Mouse (Mus musculus) urinary bladder, postnatal 36 days (tissue): Measurements from ENCODE around the gene Pask.

Experiments
- DNase-seq, 2 experiments: peaks; one replicate each; pipeline ENCODE4 v3.0.0; 2022; ENCODE audit warnings: low spot score in 2 of 2, mixed read lengths in 1 of 2

Gene Pask

DNA sequence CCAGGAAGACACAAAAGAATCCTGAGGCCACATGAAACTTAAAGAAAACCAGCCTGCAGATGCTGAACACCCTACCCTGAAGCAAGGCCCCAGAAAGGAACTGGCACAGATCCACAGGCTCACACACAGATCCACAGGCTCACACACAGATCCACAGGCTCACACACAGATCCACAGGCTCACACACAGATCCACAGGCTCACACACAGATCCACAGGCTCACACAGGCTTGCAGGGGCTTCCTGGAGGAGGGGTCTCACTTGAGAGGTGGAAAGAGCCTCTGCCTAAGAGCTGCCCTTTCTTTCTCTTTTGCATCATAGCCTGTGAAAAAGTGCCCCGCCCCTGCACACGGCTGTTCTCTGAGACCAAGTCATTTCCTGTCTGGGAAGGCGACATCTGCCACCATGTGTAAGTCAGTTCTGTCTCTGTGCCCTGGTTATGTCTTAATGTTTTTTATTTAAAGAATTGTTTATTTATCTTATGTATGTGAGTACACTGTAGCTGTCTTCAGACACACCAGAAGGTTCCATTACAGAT, 53.5 kb downstream of the Pask start:
- DNase-seq = no peak

DNA sequence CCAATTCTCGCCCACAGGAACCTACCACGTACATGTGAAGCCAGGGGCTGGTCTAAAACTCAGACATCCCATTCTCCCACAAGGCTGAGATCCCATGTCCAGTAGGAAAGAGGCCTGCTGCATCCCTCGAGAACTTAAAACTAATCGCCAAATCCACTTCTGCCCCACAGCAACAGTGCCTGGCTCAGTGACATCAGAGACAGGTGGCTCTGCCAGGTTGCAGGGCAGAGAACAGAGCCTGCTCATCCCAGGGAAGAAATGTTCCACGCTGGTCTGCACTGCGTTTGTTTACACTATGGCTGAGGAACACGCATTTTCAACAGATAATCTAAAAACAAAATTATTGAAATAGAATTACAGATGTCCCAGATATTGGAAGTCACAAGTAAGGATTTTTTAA, 66.2 kb downstream of the Pask start:
- no peak for DNase-seq

DNA sequence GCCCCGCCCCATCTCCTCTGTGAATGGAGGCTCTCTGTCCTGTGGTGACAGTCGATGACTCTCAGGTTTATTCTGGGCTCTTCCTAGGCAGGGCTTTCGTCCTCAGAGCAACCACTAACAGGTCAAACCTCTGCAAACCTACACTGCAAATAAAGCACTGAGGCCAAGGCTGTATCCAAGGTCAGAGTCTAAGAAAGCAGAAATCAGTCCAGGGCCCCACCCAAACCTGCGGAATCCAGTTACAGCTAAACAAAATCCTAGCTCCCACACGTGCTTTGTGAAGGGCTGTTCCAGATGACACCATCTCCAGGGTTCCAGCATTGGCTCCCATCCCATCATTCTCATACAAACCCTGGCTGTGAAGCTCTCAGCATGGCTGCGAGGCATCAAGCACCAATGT, 67.7 kb downstream of the Pask start:
- no peak for DNase-seq

DNA sequence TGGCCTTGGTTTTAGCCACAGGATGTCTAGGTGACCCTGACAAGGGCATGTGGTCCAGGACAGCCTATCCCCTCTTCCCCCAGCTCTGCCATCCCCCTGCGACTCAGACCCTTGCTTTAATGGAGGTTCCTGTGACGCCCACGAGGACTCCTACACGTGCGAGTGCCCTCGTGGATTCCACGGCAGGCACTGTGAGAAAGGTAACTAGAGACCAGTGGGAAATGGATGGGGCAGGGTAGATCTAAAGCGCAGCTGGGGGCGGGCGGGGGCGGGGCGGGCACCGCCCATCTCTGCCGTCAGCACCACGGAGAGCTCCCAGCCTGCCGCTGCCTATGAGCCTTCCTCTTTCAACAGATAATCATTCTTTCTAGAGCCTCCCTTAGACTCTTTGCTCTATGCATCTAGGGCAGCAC, 70.9 kb downstream of the Pask start:
- no peak for DNase-seq

DNA sequence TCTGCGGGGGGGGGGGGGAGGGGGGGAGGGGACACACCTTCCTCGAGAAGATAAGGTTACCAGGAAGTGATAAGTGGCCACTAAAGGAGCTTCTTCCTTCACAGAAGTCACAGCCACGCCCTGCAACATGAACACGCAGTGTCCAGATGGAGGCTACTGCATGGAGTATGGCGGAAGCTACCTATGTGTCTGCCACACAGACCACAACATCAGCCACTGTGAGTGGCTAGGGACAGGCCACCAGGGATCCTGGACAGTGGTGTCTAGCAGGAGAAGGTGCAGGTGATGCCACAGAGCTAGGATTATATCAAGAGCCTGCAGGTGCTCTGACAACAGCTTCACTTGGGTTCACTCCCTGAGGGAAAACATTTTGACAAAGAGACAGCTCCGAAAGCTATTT, 71.5 kb downstream of the Pask start:
- DNase-seq = no peak

DNA sequence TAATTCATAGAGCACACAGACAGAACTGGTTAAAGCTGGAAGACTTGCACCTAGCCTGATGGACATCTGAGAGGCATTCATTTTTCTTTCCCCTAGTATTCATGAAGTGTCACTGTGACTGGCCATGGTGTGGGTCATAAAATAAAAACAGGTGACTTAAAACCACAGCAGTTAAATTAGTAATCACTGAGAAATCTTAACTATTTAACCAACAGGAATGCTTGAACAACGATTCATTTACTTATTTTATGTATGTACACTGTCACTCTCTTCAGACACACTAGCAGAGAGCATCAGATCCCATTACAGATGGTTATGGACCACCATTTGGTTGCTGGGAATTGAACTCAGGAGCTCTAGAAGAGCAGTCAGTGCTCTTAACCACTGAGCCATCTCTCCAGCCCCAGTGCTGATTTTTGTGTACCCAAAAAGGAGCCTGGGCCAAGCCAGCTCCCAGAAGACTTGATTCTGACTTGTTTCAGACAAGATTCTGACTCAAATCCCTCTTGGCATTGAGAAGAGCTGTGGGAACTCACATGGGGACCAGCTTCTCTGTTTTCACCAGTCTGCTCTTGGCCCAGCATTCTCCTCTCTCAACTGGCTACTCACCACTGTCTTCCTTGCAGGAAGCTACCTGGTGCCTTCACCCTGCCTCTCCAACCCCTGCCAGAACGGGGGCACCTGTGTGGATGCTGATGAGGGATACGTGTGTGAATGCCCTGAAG, 72.6 kb downstream of the Pask start:
- DNase-seq = no peak

DNA sequence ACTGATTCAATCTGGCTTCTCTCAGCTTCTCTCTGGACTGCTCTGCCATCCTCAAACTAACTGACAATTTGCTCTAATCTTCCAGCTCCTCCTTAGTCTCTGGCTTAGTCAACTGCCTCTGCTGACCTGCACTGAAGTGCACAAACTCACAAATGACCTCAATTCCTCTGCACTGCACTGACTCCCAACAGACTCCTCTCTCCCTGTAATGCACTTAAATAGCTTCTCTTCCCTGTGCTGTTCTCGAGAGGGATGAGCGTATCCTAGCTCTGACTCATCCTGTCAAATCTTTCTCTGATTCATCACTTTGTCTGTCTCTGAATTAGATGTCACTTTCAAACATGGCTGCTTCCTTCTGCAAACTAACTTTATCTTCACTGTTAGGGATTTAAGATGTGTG, 75.0 kb downstream of the Pask start:
- DNase-seq = no peak

DNA sequence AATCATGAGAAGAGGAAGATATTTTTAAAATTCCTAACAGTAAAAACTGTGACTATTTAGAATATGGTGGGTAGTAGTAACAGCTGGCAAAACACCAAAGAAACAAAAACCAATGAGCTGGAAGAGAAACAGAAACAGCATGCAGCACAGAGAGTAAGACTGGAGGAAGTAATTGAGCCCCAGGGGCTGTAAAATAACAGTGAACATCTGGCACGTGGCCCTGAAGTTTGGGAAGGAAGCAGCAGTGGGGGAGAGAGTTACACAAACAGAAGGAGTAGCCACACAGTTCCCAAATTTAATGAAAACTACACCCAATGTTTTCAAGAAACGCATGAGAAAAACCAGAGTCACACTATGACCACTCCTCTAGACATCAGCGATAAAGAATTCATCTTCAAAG, 76.1 kb downstream of the Pask start:
- no peak for DNase-seq
